Mouse (Mus musculus) liver, embryonic 14.5 days (tissue): ENCODE measurements around the gene Smim12. TPM values are rescaled to one million over a fixed set of nuclear protein-coding genes. Genes with fewer than 3 reads are reported as not detected.
A peak's percentile ranks its signal among the peaks of the same experiment; 100 is the strongest.

Source experiments
- ATAC-seq: fragments of 200-750 bp; cut with Nextera tagmentation; 2 replicates; pipeline ENCODE4 v1.8.0; 2017; ENCODE audit warnings: moderate number of reproducible peaks, mild to moderate bottlenecking, moderate library complexity; ENCODE audit not compliant: insufficient read depth
- DNase-seq, 3 experiments: peaks; one replicate each; pipeline ENCODE4 v3.0.0-alpha.2; 2012 to 2013; ENCODE audit warnings: low read depth in 3 of 3, low spot score in 3 of 3
- H3K27ac ChIP-seq: fragments of 300-500 bp; sonication (generic); 2 replicates; pipeline ENCODE4 v1.5.1; 2014; ENCODE audit warnings: moderate library complexity, mild to moderate bottlenecking, control low read depth, inconsistent platforms
- H3K27me3 ChIP-seq: fragments of 300-500 bp; sonication (generic); 2 replicates; pipeline ENCODE4 v1.6.1; 2014; ENCODE audit warnings: mild to moderate bottlenecking, low read length, moderate library complexity; ENCODE audit not compliant: control insufficient read depth, insufficient read depth
- H3K36me3 ChIP-seq: fragments of 300-500 bp; sonication (generic); replicated peaks from 2 replicates; pipeline ENCODE4 v1.6.1; 2014; ENCODE audit warnings: low read depth; ENCODE audit not compliant: control insufficient read depth, insufficient read depth
- H3K4me1 ChIP-seq, 2 experiments: fragments of 200-500 bp in 1 of 2; fragments of 300-500 bp in 1 of 2; sonication (generic) in 1 of 2; replicated peaks; 2 replicates each; pipeline ENCODE4 v1.6.1; 2012 to 2014; ENCODE audit warnings: antibody characterized with exemption in 1 of 2, inconsistent platforms in 1 of 2, low read length in 1 of 2; ENCODE audit not compliant: control insufficient read depth in 2 of 2, insufficient read depth in 2 of 2
- H3K4me2 ChIP-seq: fragments of 300-500 bp; sonication (generic); 2 replicates; pipeline ENCODE4 v1.6.1; 2014; ENCODE audit warnings: low read depth, mild to moderate bottlenecking, control low read depth, moderate library complexity
- H3K4me3 ChIP-seq, 2 experiments: fragments of 200-500 bp in 1 of 2; fragments of 300-500 bp in 1 of 2; sonication (generic) in 1 of 2; 2 replicates each; pipeline ENCODE4 v1.5.1; 2012 to 2014; ENCODE audit warnings: low read depth in 2 of 2, low read length in 2 of 2, mild to moderate bottlenecking in 2 of 2, control low read depth in 1 of 2, inconsistent platforms in 1 of 2, moderate library complexity in 1 of 2; ENCODE audit not compliant: insufficient read depth in 1 of 2
- H3K9ac ChIP-seq: fragments of 300-500 bp; sonication (generic); replicated peaks from 2 replicates; pipeline ENCODE4 v1.6.1; 2014; ENCODE audit warnings: mild to moderate bottlenecking, control low read depth, moderate library complexity
- H3K9me3 ChIP-seq: fragments of 300-500 bp; sonication (generic); 2 replicates; pipeline ENCODE4 v1.6.1; 2016; ENCODE audit warnings: low read length, mixed read lengths; ENCODE audit not compliant: control insufficient read depth
- CTCF ChIP-seq: IDR thresholded peaks from 2 replicates; pipeline ENCODE4 v1.5.1; 2016; ENCODE audit warnings: antibody characterized with exemption, low read depth, control low read depth
- EP300 ChIP-seq: IDR thresholded peaks from 2 replicates; pipeline ENCODE4 v1.6.1; 2016; ENCODE audit warnings: antibody characterized with exemption, low read depth
- WGBS: fragments of 180-500 bp; shearing (Covaris S2); extraction: QIAGEN DNeasy Blood & Tissue Kit; methylation state at CpG from one replicate; pipeline ENCODE4 v1.1.7; 2014; ENCODE audit not compliant: insufficient replicate concordance; 5-methylcytosine and 5-hydroxymethylcytosine counted together
- polyA plus RNA-seq, 2 experiments: library from polyadenylated mRNA; depleted of rRNA in 1 of 2; stranded (reverse) in 1 of 2; unstranded in 1 of 2; fragments of >200 nt; fragmentation: Nextera tagmentation in 1 of 2; extraction: Ambion mirVana in 1 of 2; gene quantifications; 2 replicates each; pipeline versions ENCODE4 v1.2.1 to v1.2.3; 2012 to 2014

Gene Smim12
- polyA plus RNA-seq, 2 experiments = 14.5 to 25.7 TPM

DNA sequence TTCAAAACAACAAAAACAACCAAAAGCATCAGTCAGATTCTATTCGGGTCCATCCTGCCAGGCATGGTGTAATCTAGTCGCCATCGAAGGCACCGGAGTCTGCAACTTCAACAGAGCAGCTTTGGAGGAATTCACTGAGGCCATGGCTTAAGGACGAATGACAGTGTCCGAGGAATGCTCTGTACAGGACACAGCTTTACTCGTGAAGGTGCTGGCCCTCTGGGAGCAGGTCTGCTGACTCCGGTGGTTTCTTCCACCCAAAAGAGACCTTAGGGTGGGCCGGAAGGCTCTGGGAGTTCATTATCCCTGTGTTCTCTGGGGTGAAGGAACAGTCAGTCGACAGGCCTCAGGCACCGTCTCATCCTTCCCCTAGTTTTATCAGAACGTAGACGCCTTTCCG lies 18.0 kb downstream of the Smim12 start:
- Histone ChIP-seq H3K27ac (no peak overlapping the region), H3K27me3 (no peaks in the 10 kb centered on the region), H3K9me3 (no peaks in the 10 kb centered on the region), H3K4me3 (no peak overlapping the region), H3K9ac (no peak overlapping the region), H3K4me2 (no peak overlapping the region), H3K4me1 (peaks cover 0 to 4% of the 10 kb centered on the region in 2 experiments; a peak in 1 of 4 replicates), H3K36me3 (no peaks in the 10 kb centered on the region)
- no peak for TF ChIP-seq EP300
- TF ChIP-seq CTCF = no peak
- DNase-seq (no peak), ATAC-seq (no peak)
- 70% methylated on average over 14 of the region's 14 CpGs for WGBS

GRCm38 (mm10) chr4:127263438-127264182 lies 20.0 kb downstream of the Smim12 start:
- Histone ChIP-seq H3K27me3 (no peaks in the 10 kb centered on the region), H3K4me3 (no peak overlapping the region), H3K9ac (no peak overlapping the region), H3K36me3 (no peaks in the 10 kb centered on the region), H3K4me1 (0 out of 4 replicates have a peak, but pooled peaks cover 0 to 4% of the 10 kb centered on the region in 2 experiments), H3K27ac (no peak overlapping the region), H3K9me3 (no peaks in the 10 kb centered on the region), H3K4me2 (no peak overlapping the region)
- WGBS = 18% methylated on average over 19 of the region's 19 CpGs
- DNase-seq (no peak), ATAC-seq (peak; percentile 65)
- no peak for TF ChIP-seq EP300
- no peak for TF ChIP-seq CTCF

DNA sequence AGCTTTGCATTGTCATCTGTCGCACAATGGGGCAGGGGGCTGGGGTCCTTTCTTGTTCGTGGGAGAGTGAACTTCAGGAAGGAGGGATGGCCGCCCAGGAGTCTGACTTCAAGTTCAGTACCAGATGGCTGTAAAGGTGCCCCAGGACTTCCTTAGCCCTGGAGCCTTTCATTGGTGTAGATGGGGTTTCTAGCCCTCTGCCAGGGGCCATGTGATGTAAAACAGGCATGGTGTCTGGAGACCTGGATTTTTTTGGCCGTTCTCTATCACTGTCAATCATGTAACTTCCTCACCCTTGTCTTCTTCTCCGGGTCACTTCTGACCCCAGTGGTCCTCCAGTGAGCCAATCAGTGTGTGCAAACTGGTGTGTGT lies 20.6 kb downstream of the Smim12 start:
- WGBS = 26% methylated on average over 5 of the region's 5 CpGs
- Histone ChIP-seq H3K4me2 (no peak overlapping the region), H3K4me3 (no peak overlapping the region), H3K4me1 (0 out of 4 replicates have a peak, but pooled peaks cover 0 to 4% of the 10 kb centered on the region in 2 experiments), H3K36me3 (no peaks in the 10 kb centered on the region), H3K9ac (no peak overlapping the region), H3K27ac (no peak overlapping the region), H3K27me3 (no peaks in the 10 kb centered on the region), H3K9me3 (no peaks in the 10 kb centered on the region)
- no peak for TF ChIP-seq CTCF
- TF ChIP-seq EP300 = no peak
- DNase-seq (no peak), ATAC-seq (no peak)

GRCm38 (mm10) chr4:127278451-127279001 lies 34.9 kb downstream of the Smim12 start:
- TF ChIP-seq EP300 (no peak), CTCF (no peak)
- 35% methylated on average over 9 of the region's 9 CpGs for WGBS
- no peaks in the 10 kb centered on the region for H3K9me3 ChIP-seq
- ATAC-seq (no peak), DNase-seq (no peak)
- H3K4me1 ChIP-seq = no peaks in the 10 kb centered on the region
- H3K4me3 ChIP-seq = no peak overlapping the region
- H3K9ac ChIP-seq = no peak overlapping the region
- H3K27me3 ChIP-seq = no peaks in the 10 kb centered on the region
- no peaks in the 10 kb centered on the region for H3K36me3 ChIP-seq
- no peak overlapping the region for H3K4me2 ChIP-seq
- H3K27ac ChIP-seq = no peak overlapping the region

DNA sequence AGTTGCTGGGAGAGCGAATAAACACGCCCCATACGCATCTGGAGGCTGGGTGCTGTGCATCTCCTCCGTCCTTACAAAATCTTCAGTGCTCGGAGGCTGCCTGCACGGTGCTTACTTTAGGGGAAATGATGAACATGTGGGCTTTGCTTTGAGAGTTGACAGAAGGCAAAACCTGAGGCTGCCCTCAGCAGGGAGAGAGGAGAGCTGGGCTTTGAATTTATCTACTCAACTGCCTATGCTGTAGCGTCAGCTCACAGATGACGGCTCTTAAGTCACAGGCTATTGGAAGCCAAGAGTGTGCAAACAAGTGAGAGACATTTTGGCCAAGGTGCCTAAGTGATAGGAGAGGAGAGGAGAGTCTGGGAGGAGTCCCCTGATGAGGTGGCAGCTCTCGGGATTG lies 35.7 kb downstream of the Smim12 start:
- Histone ChIP-seq H3K27ac (no peak overlapping the region), H3K4me2 (no peak overlapping the region), H3K4me1 (no peaks in the 10 kb centered on the region), H3K27me3 (no peaks in the 10 kb centered on the region), H3K4me3 (no peak overlapping the region), H3K9ac (no peak overlapping the region), H3K9me3 (no peaks in the 10 kb centered on the region), H3K36me3 (no peaks in the 10 kb centered on the region)
- TF ChIP-seq EP300 (no peak), CTCF (no peak)
- 68% methylated on average over 9 of the region's 9 CpGs for WGBS
- ATAC-seq = no peak
- no peak for DNase-seq
